Mouse (Mus musculus) G1E (cell line): ENCODE results near the gene Ccna1. TPM values are rescaled to one million over a fixed set of nuclear protein-coding genes. Genes with fewer than 3 reads are reported as not detected.

Source experiments
- ATAC-seq: 2 replicates; pipeline ENCODE4 v1.8.0; 2016; ENCODE audit warnings: mild to moderate bottlenecking; ENCODE audit not compliant: insufficient number of reproducible peaks, poor library complexity, low FRiP score, severe bottlenecking; ENCODE audit errors: extremely low read depth
- DNase-seq: peaks from one replicate; pipeline ENCODE4 v3.0.0; 2012; ENCODE audit warnings: low spot score
- H3K27me3 ChIP-seq: 2 replicates; pipeline ENCODE4 v1.6.1; 2012; ENCODE audit warnings: mild to moderate bottlenecking, low read length, inconsistent platforms; ENCODE audit not compliant: insufficient read depth
- H3K36me3 ChIP-seq: replicated peaks from 2 replicates; pipeline ENCODE3; 2012; ENCODE audit warnings: mild to moderate bottlenecking, inconsistent platforms
- H3K4me1 ChIP-seq: 2 replicates; pipeline ENCODE4 v1.6.1; 2012; ENCODE audit warnings: low read depth, low read length, inconsistent platforms, mixed read lengths; ENCODE audit not compliant: insufficient read depth
- H3K4me3 ChIP-seq: 2 replicates; pipeline ENCODE4 v1.5.1; 2012; ENCODE audit warnings: low read depth, mild to moderate bottlenecking, inconsistent platforms, low read length, moderate library complexity, mixed read lengths
- H3K9me3 ChIP-seq: replicated peaks from 2 replicates; pipeline ENCODE4 v1.6.1; 2012; ENCODE audit warnings: inconsistent platforms
- CTCF ChIP-seq: IDR thresholded peaks from 2 replicates; pipeline ENCODE4 v1.5.1; 2012; ENCODE audit warnings: low read depth, low read length, inconsistent platforms, mixed read lengths
- GATA1 ChIP-seq: IDR thresholded peaks from 2 replicates; pipeline ENCODE4 v1.6.1; 2012; ENCODE audit warnings: borderline replicate concordance, low read length, inconsistent platforms, mixed read lengths
- GATA2 ChIP-seq: IDR thresholded peaks from 2 replicates; pipeline ENCODE4 v1.6.1; 2012; ENCODE audit warnings: low read depth, low read length, inconsistent platforms, borderline replicate concordance
- POLR2AphosphoS5 ChIP-seq: IDR thresholded peaks from 2 replicates; pipeline ENCODE4 v1.6.1; 2012; ENCODE audit warnings: low read depth, low read length, inconsistent platforms; ENCODE audit not compliant: insufficient replicate concordance
- TAL1 ChIP-seq: conservative IDR thresholded peaks from 2 replicates; pipeline ENCODE4 v1.6.1; 2012; ENCODE audit warnings: low read depth, low read length, inconsistent platforms, mixed read lengths
- polyA plus RNA-seq: library from polyadenylated mRNA; stranded (reverse); fragments of >175 nt; gene quantifications from 2 replicates; pipeline ENCODE4 v1.2.3, GENCODE M21; 2012
- total RNA-seq, 2 experiments: library from RNA; stranded (forward) in 1 of 2; stranded (reverse) in 1 of 2; fragments of 200-1000 nt in 1 of 2; fragments of >200 nt in 1 of 2; fragmentation: Nextera tagmentation in 1 of 2; gene quantifications; 2 replicates each; pipeline ENCODE4 v1.2.3; 2014 to 2017

Gene Ccna1
- total and polyA plus RNA-seq, 3 experiments: not detected

- Histone ChIP-seq H3K4me3 (no peak overlapping the region), H3K36me3 (no peaks in the 10 kb centered on the region), H3K4me1 (no peaks in the 10 kb centered on the region), H3K27me3 (no peaks in the 10 kb centered on the region), H3K9me3 (no peaks in the 10 kb centered on the region)
- TF ChIP-seq POLR2AphosphoS5 (no peak), GATA2 (no peak), TAL1 (no peak), CTCF (no peak), GATA1 (no peak)
- DNase-seq (no peak), ATAC-seq (no peak)
Measured at GRCm38 (mm10) chr3:55067791-55068434, 12.6 kb upstream of the Ccna1 start.

DNA sequence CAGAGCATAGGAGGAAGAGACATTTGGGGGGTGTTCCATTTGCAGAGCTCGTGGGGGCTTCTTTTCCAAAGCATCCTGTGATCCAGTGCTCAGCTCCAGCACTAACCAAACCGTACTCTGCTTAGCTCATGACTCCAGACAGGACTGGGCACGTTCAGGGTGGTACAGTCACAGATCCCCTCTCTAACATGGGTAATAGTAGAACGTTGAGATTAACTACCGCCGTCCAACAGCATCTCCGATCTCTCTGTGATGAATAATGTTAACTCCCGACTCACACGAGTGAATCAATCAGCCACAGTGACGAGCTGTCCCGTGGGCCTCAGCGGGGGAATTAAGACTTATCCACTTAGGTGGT lies 11.3 kb upstream of the Ccna1 start:
- Histone ChIP-seq H3K4me1 (no peaks in the 10 kb centered on the region), H3K27me3 (no peaks in the 10 kb centered on the region), H3K4me3 (no peak overlapping the region), H3K9me3 (no peaks in the 10 kb centered on the region), H3K36me3 (no peaks in the 10 kb centered on the region)
- no peak for ATAC-seq
- no peak for TF ChIP-seq GATA2
- no peak for TF ChIP-seq CTCF
- no peak for TF ChIP-seq POLR2AphosphoS5
- TF ChIP-seq GATA1: no peak
- TF ChIP-seq TAL1: no peak
- DNase-seq: no peak

GRCm38 (mm10) chr3:55065738-55066665 lies 10.7 kb upstream of the Ccna1 start:
- Histone ChIP-seq H3K9me3 (no peaks in the 10 kb centered on the region), H3K4me1 (no peaks in the 10 kb centered on the region), H3K4me3 (no peak overlapping the region), H3K27me3 (no peaks in the 10 kb centered on the region), H3K36me3 (no peaks in the 10 kb centered on the region)
- ATAC-seq (no peak; the same call in 1 of the 2 replicates), DNase-seq (no peak)
- no peak for TF ChIP-seq CTCF
- TF ChIP-seq TAL1: no peak
- TF ChIP-seq GATA1: no peak
- no peak for TF ChIP-seq POLR2AphosphoS5
- no peak for TF ChIP-seq GATA2

- ATAC-seq: no peak
- H3K27me3 ChIP-seq: no peaks in the 10 kb centered on the region
- H3K9me3 ChIP-seq: no peaks in the 10 kb centered on the region
- peak; percentile 25 for DNase-seq
- TF ChIP-seq CTCF (peak; percentile 29; the same call in 1 of the 2 replicates), GATA2 (no peak)
- no peaks in the 10 kb centered on the region for H3K4me1 ChIP-seq
- no peak overlapping the region for H3K4me3 ChIP-seq
- no peaks in the 10 kb centered on the region for H3K36me3 ChIP-seq
Measured at GRCm38 (mm10) chr3:55064396-55064795, 9.1 kb upstream of the Ccna1 start.

DNA sequence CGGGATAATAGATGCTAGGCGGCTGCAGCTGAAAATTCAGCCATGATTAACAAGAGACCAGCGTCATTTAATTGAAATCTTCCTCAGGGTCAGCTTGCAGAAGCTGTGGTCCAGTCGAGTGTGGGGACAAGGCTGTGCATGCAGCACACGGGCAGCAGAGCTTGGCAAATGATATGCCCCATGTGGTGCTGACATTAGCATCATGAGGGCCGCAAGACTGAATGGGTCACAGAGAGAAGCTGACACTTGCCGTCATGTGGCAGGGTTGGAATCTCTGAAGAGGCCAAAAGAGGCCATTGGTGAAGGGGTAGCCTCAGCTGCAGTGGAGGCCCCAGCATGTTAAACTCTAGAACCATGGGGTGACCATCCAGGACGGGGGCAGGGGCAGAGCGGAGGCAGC lies 7.4 kb upstream of the Ccna1 start:
- H3K9me3 ChIP-seq: no peaks in the 10 kb centered on the region
- no peak for DNase-seq
- H3K4me1 ChIP-seq: no peaks in the 10 kb centered on the region
- no peaks in the 10 kb centered on the region for H3K27me3 ChIP-seq
- H3K36me3 ChIP-seq: no peaks in the 10 kb centered on the region
- no peak for TF ChIP-seq TAL1
- no peak for TF ChIP-seq GATA1
- no peak for TF ChIP-seq CTCF
- no peak for TF ChIP-seq POLR2AphosphoS5
- TF ChIP-seq GATA2: no peak
- ATAC-seq: no peak
- H3K4me3 ChIP-seq: no peak overlapping the region

- Histone ChIP-seq H3K4me1 (no peaks in the 10 kb centered on the region), H3K4me3 (no peak overlapping the region), H3K36me3 (no peaks in the 10 kb centered on the region), H3K9me3 (peaks cover 19% of the 10 kb centered on the region), H3K27me3 (no peaks in the 10 kb centered on the region)
- no peak for TF ChIP-seq GATA1
- no peak for TF ChIP-seq POLR2AphosphoS5
- ATAC-seq (no peak), DNase-seq (no peak)
Measured at GRCm38 (mm10) chr3:55056376-55056775, 1.1 kb upstream of the Ccna1 start.
